Mouse (Mus musculus) embryonic fibroblast, embryonic 13.5 days (primary cell): ENCODE results near the gene Igfbp2.

ENCODE experiments used
- CTCF ChIP-seq: IDR thresholded peaks from 2 replicates; pipeline ENCODE4 v1.5.1; 2011; ENCODE audit warnings: mild to moderate bottlenecking, control low read depth, low read length, moderate library complexity, borderline replicate concordance; ENCODE audit not compliant: insufficient read depth
- POLR2A ChIP-seq: IDR thresholded peaks from 2 replicates; pipeline ENCODE4 v1.6.1; 2011; ENCODE audit warnings: low read depth, mild to moderate bottlenecking, control low read depth, low read length, moderate library complexity

DNA sequence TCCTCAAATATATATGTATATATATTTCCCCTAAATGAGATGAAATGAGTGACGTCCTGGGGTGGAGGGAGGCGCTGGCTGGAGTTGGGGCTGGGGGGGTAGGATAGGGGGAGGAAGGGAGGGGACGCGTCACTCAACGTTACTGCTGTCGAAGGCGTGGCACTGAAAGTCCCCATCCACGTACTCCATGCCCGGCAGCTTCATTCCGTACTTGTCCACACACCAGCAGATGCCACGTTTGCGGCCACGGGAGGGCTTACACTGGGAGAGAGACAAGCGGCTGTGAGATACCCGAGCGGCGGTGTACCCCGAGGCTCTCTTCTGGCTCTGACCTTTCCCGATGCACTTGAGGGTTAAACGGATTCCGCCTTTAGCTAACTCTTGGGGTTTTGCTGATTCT is 37.9 kb downstream of the Igfbp2 start:
- TF ChIP-seq CTCF (no peak), POLR2A (no peak)
